Mouse (Mus musculus): ENCODE measurements around the gene Irf2bp1. TPM values are rescaled to one million over a fixed set of nuclear protein-coding genes. Genes with fewer than 3 reads are reported as not detected.

Gene Irf2bp1
- polyA plus RNA-seq, 1 experiment = 28.5 TPM

- TF ChIP-seq CTCF (IDR thresholded peaks at IDR 0.05; ENCODE audit: extremely low read depth, insufficient read depth, low read length) (no peak), POLR2A (IDR thresholded peaks at IDR 0.05; ENCODE audit: extremely low read depth, insufficient read depth, low read length) (no peak)
- H3K4me3 ChIP-seq (ENCODE audit: insufficient read depth, low read length) = peak overlapping the region; percentile 68
- H3K27ac ChIP-seq (ENCODE audit: insufficient read depth, low read length) = peak overlapping the region; percentile 57
- H3K4me1 ChIP-seq (ENCODE audit: control insufficient read depth, insufficient read depth, low read length) = peaks cover 5% of the 10 kb centered on the region; the same call in 1 of the 2 replicates
These were observed 11.6 kb upstream of the Irf2bp1 start for GRCm38 (mm10) chr7:18992294-18992675.

- H3K27ac ChIP-seq (ENCODE audit: insufficient read depth, low read length) = no peak overlapping the region
- H3K4me3 ChIP-seq (ENCODE audit: insufficient read depth, low read length) = peak overlapping the region; percentile 68
These were observed 10.8 kb upstream of the Irf2bp1 start for GRCm38 (mm10) chr7:18993036-18993435.

GRCm38 (mm10) chr7:18998835-18999234, 5.0 kb upstream of the Irf2bp1 start:
- TF ChIP-seq POLR2A (IDR thresholded peaks at IDR 0.05; ENCODE audit: extremely low read depth, insufficient read depth, low read length) = no peak
- 0 out of 2 replicates have a peak, but pooled peaks have one; percentile 17 for TF ChIP-seq CTCF (IDR thresholded peaks at IDR 0.05; ENCODE audit: extremely low read depth, insufficient read depth, low read length)
- H3K4me3 ChIP-seq (ENCODE audit: insufficient read depth, low read length) = no peak overlapping the region
- no peak overlapping the region for H3K27ac ChIP-seq (ENCODE audit: insufficient read depth, low read length)
- 0 out of 2 replicates have a peak, but pooled peaks cover 2% of the 10 kb centered on the region for H3K4me1 ChIP-seq (ENCODE audit: control insufficient read depth, insufficient read depth, low read length)

More at GRCm38 (mm10) chr7:18993036-18993435, 10.8 kb upstream of the Irf2bp1 start:
- peaks cover 5% of the 10 kb centered on the region; the same call in 1 of the 2 replicates for H3K4me1 ChIP-seq (ENCODE audit: control insufficient read depth, insufficient read depth, low read length)
- TF ChIP-seq POLR2A (IDR thresholded peaks at IDR 0.05; ENCODE audit: extremely low read depth, insufficient read depth, low read length) (no peak), CTCF (IDR thresholded peaks at IDR 0.05; ENCODE audit: extremely low read depth, insufficient read depth, low read length) (no peak)

- Histone ChIP-seq H3K4me3 (ENCODE audit: insufficient read depth, low read length) (no peak overlapping the region), H3K27ac (ENCODE audit: insufficient read depth, low read length) (no peak overlapping the region), H3K4me1 (ENCODE audit: control insufficient read depth, insufficient read depth, low read length) (no peaks in the 10 kb centered on the region)
- TF ChIP-seq POLR2A (IDR thresholded peaks at IDR 0.05; ENCODE audit: extremely low read depth, insufficient read depth, low read length) (no peak), CTCF (IDR thresholded peaks at IDR 0.05; ENCODE audit: extremely low read depth, insufficient read depth, low read length) (no peak)
These were observed 3.4 kb upstream of the Irf2bp1 start for GRCm38 (mm10) chr7:19000421-19000820.

- Histone ChIP-seq H3K4me1 (ENCODE audit: control insufficient read depth, insufficient read depth, low read length) (no peaks in the 10 kb centered on the region), H3K4me3 (ENCODE audit: insufficient read depth, low read length) (no peak overlapping the region), H3K27ac (ENCODE audit: insufficient read depth, low read length) (no peak overlapping the region)
- no peak for TF ChIP-seq POLR2A (IDR thresholded peaks at IDR 0.05; ENCODE audit: extremely low read depth, insufficient read depth, low read length)
These were observed 2.6 kb upstream of the Irf2bp1 start for GRCm38 (mm10) chr7:19001066-19001806.

GRCm38 (mm10) chr7:19001807-19002085, 2.1 kb upstream of the Irf2bp1 start:
- H3K4me1 ChIP-seq (ENCODE audit: control insufficient read depth, insufficient read depth, low read length) = no peaks in the 10 kb centered on the region
- no peak overlapping the region for H3K4me3 ChIP-seq (ENCODE audit: insufficient read depth, low read length)
- H3K27ac ChIP-seq (ENCODE audit: insufficient read depth, low read length) = no peak overlapping the region
- TF ChIP-seq POLR2A (IDR thresholded peaks at IDR 0.05; ENCODE audit: extremely low read depth, insufficient read depth, low read length) = no peak
- no peak for TF ChIP-seq CTCF (IDR thresholded peaks at IDR 0.05; ENCODE audit: extremely low read depth, insufficient read depth, low read length)

- peak overlapping the region; percentile 32; the same call in 1 of the 2 replicates for H3K4me3 ChIP-seq (ENCODE audit: insufficient read depth, low read length)
- no peak overlapping the region for H3K27ac ChIP-seq (ENCODE audit: insufficient read depth, low read length)
- TF ChIP-seq CTCF (IDR thresholded peaks at IDR 0.05; ENCODE audit: extremely low read depth, insufficient read depth, low read length) = no peak
These were observed 1.7 kb upstream of the Irf2bp1 start for GRCm38 (mm10) chr7:19002115-19002514.

GRCm38 (mm10) chr7:19002848-19003498, 871 bp upstream of the Irf2bp1 start:
- Histone ChIP-seq H3K4me1 (ENCODE audit: control insufficient read depth, insufficient read depth, low read length) (no peaks in the 10 kb centered on the region), H3K27ac (ENCODE audit: insufficient read depth, low read length) (peak overlapping the region; percentile 84), H3K4me3 (ENCODE audit: insufficient read depth, low read length) (peak overlapping the region; percentile 32)
- TF ChIP-seq CTCF (IDR thresholded peaks at IDR 0.05; ENCODE audit: extremely low read depth, insufficient read depth, low read length) (no peak), POLR2A (IDR thresholded peaks at IDR 0.05; ENCODE audit: extremely low read depth, insufficient read depth, low read length) (peak; percentile 55)

More at GRCm38 (mm10) chr7:19002115-19002514, 1.7 kb upstream of the Irf2bp1 start:
- H3K4me1 ChIP-seq (ENCODE audit: control insufficient read depth, insufficient read depth, low read length) = no peaks in the 10 kb centered on the region

GRCm38 (mm10) chr7:19004631-19005079, 811 bp downstream of the Irf2bp1 start:
- H3K4me1 ChIP-seq (ENCODE audit: control insufficient read depth, insufficient read depth, low read length) = no peaks in the 10 kb centered on the region
- no peak overlapping the region for H3K27ac ChIP-seq (ENCODE audit: insufficient read depth, low read length)
- peak overlapping the region; percentile 42 for H3K4me3 ChIP-seq (ENCODE audit: insufficient read depth, low read length)
- TF ChIP-seq CTCF (IDR thresholded peaks at IDR 0.05; ENCODE audit: extremely low read depth, insufficient read depth, low read length) = no peak
- no peak for TF ChIP-seq POLR2A (IDR thresholded peaks at IDR 0.05; ENCODE audit: extremely low read depth, insufficient read depth, low read length)
